In genomic region chr13:74026215-74026614, GRCm38 (mm10) we compare ENCODE assay signal across 9 mouse cellular contexts. TPM values are rescaled to one million over a fixed set of nuclear protein-coding genes. Genes with fewer than 3 reads are reported as not detected.
A peak's percentile ranks its signal among the peaks of the same experiment; 100 is the strongest.
DNase-seq lines count a peak whose midpoint lies in the region; ATAC-seq and TF ChIP-seq lines count a peak whose summit lies in the region.
"Had no signal": no experiment of that assay in that cellular context is flagged by ENCODE, and none has a peak within 500 bp of the region (broad histone marks: within the 10 kb centered on the region; RNA-seq: fewer than 3 reads in every experiment).

No protein-coding gene starts in this region.

- peaks cover 7% of the 10 kb centered on the region; the same call in 1 of the 2 replicates for H3K36me3 ChIP-seq in intestine, postnatal 0 days (ENCODE audit: control insufficient read depth, insufficient read depth)
- no peaks in the 10 kb centered on the region for H3K36me3 ChIP-seq in lung, embryonic 14.5 days (ENCODE audit: insufficient read depth)
- H3K36me3 ChIP-seq: stomach, embryonic 15.5 days had no signal

- no peaks in the 10 kb centered on the region for H3K27me3 ChIP-seq in intestine, postnatal 0 days (replicated peaks; ENCODE audit: control insufficient read depth, insufficient read depth, low read length)
- no peaks in the 10 kb centered on the region for H3K27me3 ChIP-seq in lung, embryonic 14.5 days (ENCODE audit: insufficient read depth, low read length)
- H3K27me3 ChIP-seq: hindbrain, embryonic 15.5 days; stomach, embryonic 15.5 days had no signal

- ATAC-seq in intestine, postnatal 0 days, result peak; percentile 55; the same call in 1 of the 2 replicates
- ATAC-seq in lung, embryonic 14.5 days (ENCODE audit: insufficient read depth), result peak; percentile 65; the same call in 1 of the 2 replicates

- WGBS in intestine, postnatal 0 days, result 29% methylated on average over 2 of the region's 2 CpGs
- WGBS in lung, embryonic 14.5 days, result 14% methylated on average over 2 of the region's 2 CpGs

- peaks cover 16% of the 10 kb centered on the region for H3K4me1 ChIP-seq in intestine, postnatal 0 days (replicated peaks; ENCODE audit: control insufficient read depth, insufficient read depth, low read length)
- no peaks in the 10 kb centered on the region for H3K4me1 ChIP-seq in lung, embryonic 14.5 days (ENCODE audit: insufficient read depth)
- H3K4me1 ChIP-seq: stomach, embryonic 15.5 days had no signal

- peak overlapping the region; percentile 27; the same call in 1 of the 2 replicates for H3K9ac ChIP-seq in intestine, postnatal 0 days (ENCODE audit: low read depth, low read length)
- H3K9ac ChIP-seq in lung, embryonic 14.5 days, result no peak overlapping the region
- H3K9ac ChIP-seq: hindbrain, embryonic 15.5 days; stomach, embryonic 15.5 days had no signal

- DNase-seq in 3T3-L1 (ENCODE audit: low read depth, low spot score), result peak; percentile 49
- DNase-seq in 416B (ENCODE audit: low read depth), result peak; percentile 43
- DNase-seq in cerebellum, adult 11-12 months, result peak; percentile 47
- peak; percentile 27 for DNase-seq in gastrocnemius, postnatal 25 days
- peak; percentile 67 for DNase-seq in lung, embryonic 14.5 days
- peak; percentile 53 for DNase-seq in retina, postnatal 1 day

- H3K9me3 ChIP-seq in intestine, postnatal 0 days (ENCODE audit: control insufficient read depth), result no peaks in the 10 kb centered on the region
- no peaks in the 10 kb centered on the region for H3K9me3 ChIP-seq in lung, embryonic 14.5 days (ENCODE audit: low read depth, low read length)
- H3K9me3 ChIP-seq: hindbrain, embryonic 15.5 days; stomach, embryonic 15.5 days had no signal

- H3K27ac ChIP-seq in intestine, postnatal 0 days (ENCODE audit: low read depth, low read length), result peak overlapping the region; percentile 6; the same call in 1 of the 2 replicates
- H3K27ac ChIP-seq in lung, embryonic 14.5 days (ENCODE audit: low read depth), result no peak overlapping the region
- H3K27ac ChIP-seq: hindbrain, embryonic 15.5 days; stomach, embryonic 15.5 days had no signal

- no peak overlapping the region for H3K4me2 ChIP-seq in intestine, postnatal 0 days (replicated peaks; ENCODE audit: low read depth)
- no peak overlapping the region for H3K4me2 ChIP-seq in lung, embryonic 14.5 days
- H3K4me2 ChIP-seq: hindbrain, embryonic 15.5 days; stomach, embryonic 15.5 days had no signal

- no peak overlapping the region for H3K4me3 ChIP-seq in intestine, postnatal 0 days (ENCODE audit: low read depth, low read length)
- H3K4me3 ChIP-seq in lung, embryonic 14.5 days (ENCODE audit: low read depth, low read length), result no peak overlapping the region
- H3K4me3 ChIP-seq: hindbrain, embryonic 15.5 days; stomach, embryonic 15.5 days had no signal

- peak; percentile 91 for TF ChIP-seq CTCF in intestine, postnatal 0 days (IDR thresholded peaks at IDR 0.05; ENCODE audit: low read depth)
- peak; percentile 79 for TF ChIP-seq CTCF in lung, embryonic 14.5 days (IDR thresholded peaks at IDR 0.05; ENCODE audit: low read depth)

RNA-seq across cellular contexts. Expression of gene Tppp, which starts 17.0 kb away (rescaled TPM):
- total RNA-seq in gastrocnemius, postnatal 25 days (2021), result 1 to 10 TPM; 5.2 to 5.8 TPM
- 3.2 and 3.4 TPM in 2 replicates for polyA plus RNA-seq in intestine, postnatal 0 days (2015; fragmentation: Nextera tagmentation; extraction: Ambion mirVana)
- polyA plus RNA-seq in lung, embryonic 14.5 days (2014; fragmentation: Nextera tagmentation; extraction: Ambion mirVana), result 1.0 and 1.4 TPM in 2 replicates

RNA-seq across cellular contexts. Expression of gene Cep72, which starts 35.9 kb away (rescaled TPM):
- total RNA-seq in gastrocnemius, postnatal 25 days (2021), result under 1 TPM; 0.51 to 0.61 TPM
- 4.1 and 6.5 TPM in 2 replicates for polyA plus RNA-seq in intestine, postnatal 0 days (2015; fragmentation: Nextera tagmentation; extraction: Ambion mirVana)
- 18.8 and 19.3 TPM in 2 replicates for polyA plus RNA-seq in lung, embryonic 14.5 days (2014; fragmentation: Nextera tagmentation; extraction: Ambion mirVana)
